Mouse (Mus musculus) liver, postnatal 0 days (tissue): ENCODE data around the gene Olfr218.

ENCODE experiments used
- CTCF ChIP-seq: sonication (generic); IDR thresholded peaks from 2 replicates; pipeline ENCODE4 v1.5.1; 2016; ENCODE audit warnings: antibody characterized with exemption, low read depth
- EP300 ChIP-seq: IDR thresholded peaks from 2 replicates; pipeline ENCODE4 v1.6.1; 2016; ENCODE audit warnings: antibody characterized with exemption, low read depth, mild to moderate bottlenecking

- TF ChIP-seq CTCF (no peak), EP300 (no peak)
Measured at GRCm38 (mm10) chr1:173192059-173192458, 5.5 kb upstream of the Olfr218 start.
